Mouse (Mus musculus): ENCODE measurements around the gene Nr1h5. TPM values are rescaled to one million over a fixed set of nuclear protein-coding genes. Genes with fewer than 3 reads are reported as not detected.

Nr1h5 gene
- polyA plus RNA-seq, 1 experiment from 2014 or later: 0.30 TPM

DNA sequence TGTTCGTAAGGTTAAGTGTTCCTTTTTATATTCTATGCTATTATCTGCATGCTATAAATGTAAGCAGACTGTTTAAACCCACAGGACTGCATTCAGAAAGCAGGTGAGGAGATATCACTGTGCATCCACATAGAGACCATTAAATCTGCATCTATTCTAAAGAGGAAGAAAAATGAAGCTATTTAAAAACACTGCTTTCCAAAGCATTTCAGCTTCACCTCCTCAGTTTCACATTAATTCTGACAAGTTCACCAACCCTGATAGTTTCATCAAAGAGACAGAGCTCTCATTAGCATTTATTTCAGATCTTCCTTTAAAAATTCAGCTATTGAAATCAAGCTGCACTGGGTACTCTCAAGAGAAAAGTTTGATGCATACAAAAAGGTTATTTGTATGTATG is 25.8 kb downstream of the Nr1h5 start:
- Histone ChIP-seq H3K27ac (ENCODE audit: low read length) (no peak overlapping the region), H3K4me3 (ENCODE audit: low read depth, low read length) (no peak overlapping the region), H3K4me1 (ENCODE audit: control insufficient read depth, insufficient read depth, low read length) (peaks cover 3% of the 10 kb centered on the region; the same call in 1 of the 2 replicates), H3K4me2 (ENCODE audit: low read length) (no peak overlapping the region), H3K36me3 (ENCODE audit: control insufficient read depth, insufficient read depth, low read length) (no peaks in the 10 kb centered on the region), H3K9me3 (replicated peaks; ENCODE audit: control insufficient read depth, low read length, poor library complexity, severe bottlenecking) (0 out of 2 replicates have a peak, but pooled peaks cover 2% of the 10 kb centered on the region), H3K9ac (ENCODE audit: low read depth, low read length) (no peak overlapping the region), H3K27me3 (ENCODE audit: control insufficient read depth, insufficient read depth, low read depth, low read length) (no peaks in the 10 kb centered on the region)
- WGBS: 85% methylated on average over 1 of the region's 1 CpGs
- ATAC-seq: peak; percentile 51

DNA sequence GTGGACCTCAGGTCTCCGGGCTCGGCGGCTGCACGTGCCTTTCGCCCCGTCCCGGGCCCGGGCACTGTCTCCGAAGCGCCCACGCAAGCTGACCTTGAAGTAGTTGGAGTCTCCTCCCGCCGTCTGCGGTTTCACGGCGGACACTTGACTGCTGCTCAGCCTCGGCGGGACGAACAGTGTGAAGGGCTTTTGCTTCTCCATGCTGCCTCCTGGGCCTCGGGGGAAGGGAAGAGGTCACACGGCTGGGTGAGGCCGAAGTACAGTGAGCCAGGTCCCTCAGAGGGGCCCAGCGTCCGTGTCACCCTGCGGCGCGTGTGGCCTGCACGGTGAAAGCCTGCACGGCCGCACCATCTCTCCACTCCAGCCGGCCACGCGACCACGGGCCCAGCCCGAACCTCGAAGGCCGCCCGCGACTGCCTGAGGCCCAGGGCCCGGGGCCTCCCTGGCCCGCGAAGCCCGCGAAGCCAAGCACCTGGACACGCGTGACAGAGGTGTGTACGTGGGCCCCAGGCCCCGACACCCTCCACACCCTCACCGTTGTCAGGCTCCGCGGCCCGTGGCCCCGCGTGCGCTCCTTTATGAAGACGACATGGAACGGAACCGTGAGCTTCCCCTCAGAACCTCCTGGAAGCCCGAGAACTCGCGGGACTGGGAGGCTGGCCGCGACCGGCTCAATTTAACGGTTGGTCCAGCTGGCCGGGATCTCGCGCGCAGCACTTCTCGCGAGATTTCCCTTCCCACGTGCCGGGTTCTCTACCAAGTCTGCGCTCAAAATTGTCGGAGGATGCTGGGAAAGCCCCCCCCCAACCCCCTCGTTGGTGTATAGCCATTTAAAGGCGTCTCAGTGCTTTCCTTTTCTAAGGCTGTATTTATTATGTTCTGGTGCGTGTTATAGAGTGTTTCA is 28.2 kb downstream of the Nr1h5 start, which contains the start of gene Sycp1:
Sycp1 (minus strand) TSS at position 650 of the 904 bp plus-strand sequence.
- H3K4me1 ChIP-seq (ENCODE audit: control insufficient read depth, insufficient read depth, low read length): peaks cover 3% of the 10 kb centered on the region; the same call in 1 of the 2 replicates
- 94% methylated on average over 78 of the region's 78 CpGs for WGBS
- no peak within 1 kb of the TSS for H3K9ac ChIP-seq (ENCODE audit: low read depth, low read length)
- no peaks in the 10 kb centered on the region for H3K27me3 ChIP-seq (ENCODE audit: control insufficient read depth, insufficient read depth, low read depth, low read length)
- no peaks in the 10 kb centered on the region for H3K36me3 ChIP-seq (ENCODE audit: control insufficient read depth, insufficient read depth, low read length)
- 0 out of 2 replicates have a peak, but pooled peaks have one; percentile 25 for ATAC-seq
- 0 out of 2 replicates have a peak, but pooled peaks cover 2% of the 10 kb centered on the region for H3K9me3 ChIP-seq (replicated peaks; ENCODE audit: control insufficient read depth, low read length, poor library complexity, severe bottlenecking)
- no peak within 1 kb of the TSS for H3K4me3 ChIP-seq (ENCODE audit: low read depth, low read length)
- no peak within 1 kb of the TSS for H3K27ac ChIP-seq (ENCODE audit: low read length)
- H3K4me2 ChIP-seq (ENCODE audit: low read length): no peak within 1 kb of the TSS

DNA sequence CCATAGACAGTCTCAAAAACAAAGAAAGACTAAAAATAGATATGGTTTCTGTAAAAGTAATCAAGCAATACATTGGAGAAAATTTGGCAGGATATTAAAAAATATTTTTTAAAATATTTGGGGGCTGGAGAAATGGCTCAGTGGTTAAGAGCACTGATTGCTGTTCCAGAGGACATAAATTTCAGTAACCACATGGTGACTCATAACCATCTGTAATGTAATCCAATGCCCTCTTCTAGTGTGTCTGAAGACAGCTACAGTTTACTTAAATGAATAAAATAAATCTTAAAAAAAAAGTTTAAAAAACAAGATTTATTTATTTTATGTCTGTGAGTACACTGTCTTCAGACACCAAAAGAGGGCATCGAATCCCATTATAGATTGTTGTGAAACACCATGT is 64.8 kb downstream of the Nr1h5 start:
- H3K36me3 ChIP-seq (ENCODE audit: control insufficient read depth, insufficient read depth, low read length): no peaks in the 10 kb centered on the region
- WGBS: 100% methylated on average over 1 of the region's 1 CpGs
- H3K27me3 ChIP-seq (ENCODE audit: control insufficient read depth, insufficient read depth, low read depth, low read length): no peaks in the 10 kb centered on the region
- H3K4me1 ChIP-seq (ENCODE audit: control insufficient read depth, insufficient read depth, low read length): no peaks in the 10 kb centered on the region
- H3K9ac ChIP-seq (ENCODE audit: low read depth, low read length): no peak overlapping the region
- H3K9me3 ChIP-seq (replicated peaks; ENCODE audit: control insufficient read depth, low read length, poor library complexity, severe bottlenecking): no peaks in the 10 kb centered on the region
- no peak overlapping the region for H3K4me2 ChIP-seq (ENCODE audit: low read length)
- no peak overlapping the region for H3K27ac ChIP-seq (ENCODE audit: low read length)
- ATAC-seq: no peak
- no peak overlapping the region for H3K4me3 ChIP-seq (ENCODE audit: low read depth, low read length)

Other genes starting within 250 kb of the Nr1h5 start
- gene Tspan2, start 229.6 kb downstream of the Nr1h5 start, polyA plus RNA-seq (2015; fragmentation: Nextera tagmentation; extraction: Ambion mirVana): 11.6 and 11.8 TPM in 2 replicates
- 0.43 and 0.71 TPM in 2 replicates for gene Tshb, start 181.4 kb downstream of the Nr1h5 start, polyA plus RNA-seq (2015; fragmentation: Nextera tagmentation; extraction: Ambion mirVana)
- gene Sycp1, start 28.0 kb downstream of the Nr1h5 start, polyA plus RNA-seq (2015; fragmentation: Nextera tagmentation; extraction: Ambion mirVana): not detected in 2 replicates
- gene Sike1, start 31.6 kb upstream of the Nr1h5 start, polyA plus RNA-seq (2015; fragmentation: Nextera tagmentation; extraction: Ambion mirVana): 55.9 and 63.1 TPM in 2 replicates
- 358 and 410 TPM in 2 replicates for gene Csde1, start 56.3 kb upstream of the Nr1h5 start, polyA plus RNA-seq (2015; fragmentation: Nextera tagmentation; extraction: Ambion mirVana)
- 85.1 and 90.6 TPM in 2 replicates for gene Nras, start 94.2 kb upstream of the Nr1h5 start, polyA plus RNA-seq (2015; fragmentation: Nextera tagmentation; extraction: Ambion mirVana)
- gene Ampd1, start 109.9 kb upstream of the Nr1h5 start, polyA plus RNA-seq (2015; fragmentation: Nextera tagmentation; extraction: Ambion mirVana): 0.20 TPM in 1 of 2 replicates, not detected in the other
- gene Dennd2c, start 138.5 kb upstream of the Nr1h5 start, polyA plus RNA-seq (2015; fragmentation: Nextera tagmentation; extraction: Ambion mirVana): 1.2 and 1.5 TPM in 2 replicates
- 243 and 253 TPM in 2 replicates for gene Bcas2, start 207.5 kb upstream of the Nr1h5 start, polyA plus RNA-seq (2015; fragmentation: Nextera tagmentation; extraction: Ambion mirVana)